In the genomic region with DNA sequence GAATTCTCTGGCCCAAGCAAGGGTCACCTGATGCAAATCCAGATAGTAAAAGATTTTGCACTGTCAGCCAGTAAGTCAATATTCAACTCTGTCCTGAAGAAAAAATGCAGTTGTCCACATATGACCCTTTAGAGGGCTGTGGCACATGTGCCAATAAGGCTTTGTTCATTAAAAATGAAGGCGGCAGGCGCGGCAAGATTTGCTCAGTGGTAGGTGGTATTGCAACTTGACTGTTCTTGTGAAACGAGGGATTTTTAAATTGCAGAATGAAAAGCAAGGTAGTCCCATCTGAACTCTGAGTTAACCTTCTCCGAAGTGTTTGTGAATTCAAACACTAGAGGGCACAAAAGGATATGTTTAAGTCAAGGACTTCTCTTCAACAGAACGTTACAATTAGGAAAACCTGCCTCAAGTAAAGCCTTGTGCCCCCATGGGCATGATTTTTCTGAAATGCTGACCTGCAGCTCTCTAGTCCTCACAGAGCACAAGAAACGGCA, we compare ENCODE assay signal across 8 mouse cellular contexts.
DNase-seq lines count a peak whose midpoint lies in the region; ATAC-seq and TF ChIP-seq lines count a peak whose summit lies in the region.

No protein-coding gene starts in this region.

- no peak overlapping the region for H3K4me3 ChIP-seq in midbrain, embryonic 11.5 days (ENCODE audit: low read depth, low read length)
- H3K4me3 ChIP-seq in midbrain, embryonic 10.5 days, result no peak overlapping the region
- H3K4me3 ChIP-seq in forebrain, postnatal 0 days (ENCODE audit: low read depth, low read length), result no peak overlapping the region
- H3K4me3 ChIP-seq in liver, embryonic 15.5 days (replicated peaks), result peak overlapping the region; percentile 16; the same call in 1 of the 2 replicates

- no peak overlapping the region for H3K9ac ChIP-seq in midbrain, embryonic 11.5 days (ENCODE audit: low read length)
- H3K9ac ChIP-seq in forebrain, postnatal 0 days, result no peak overlapping the region
- no peak overlapping the region for H3K9ac ChIP-seq in liver, embryonic 15.5 days

- peak; percentile 66 for TF ChIP-seq CTCF in forebrain, postnatal 0 days (IDR thresholded peaks at IDR 0.05; ENCODE audit: low read depth)

- no peak overlapping the region for H3K27ac ChIP-seq in midbrain, embryonic 11.5 days (ENCODE audit: low read depth, low read length)
- H3K27ac ChIP-seq in midbrain, embryonic 10.5 days (replicated peaks), result no peak overlapping the region
- no peak overlapping the region for H3K27ac ChIP-seq in forebrain, postnatal 0 days (ENCODE audit: low read depth, low read length)
- 0 out of 2 replicates have a peak overlapping the region, but pooled peaks have one; percentile 30 for H3K27ac ChIP-seq in liver, embryonic 15.5 days (replicated peaks)

- DNase-seq in cerebellum, adult 9-10 months, result peak; percentile 68
- DNase-seq in cerebellum, adult 9-11 months, result no peak
- DNase-seq in midbrain, embryonic 11.5 days (ENCODE audit: low spot score, missing footprints), result peak; percentile 87
- no peak for DNase-seq in midbrain, embryonic 10.5 days (ENCODE audit: low spot score)
- peak; percentile 65 for DNase-seq in forebrain, postnatal 0 days
- no peak for DNase-seq in right cerebral cortex, postnatal 10 days (ENCODE audit: low spot score in 2 of 2)
- DNase-seq in frontal cortex, postnatal 10 days (ENCODE audit: low spot score in 2 of 2), result no peak

- no peaks in the 10 kb centered on the region for H3K36me3 ChIP-seq in midbrain, embryonic 11.5 days (ENCODE audit: control insufficient read depth, insufficient read depth, low read length)
- H3K36me3 ChIP-seq in midbrain, embryonic 10.5 days, result no peaks in the 10 kb centered on the region
- H3K36me3 ChIP-seq in forebrain, postnatal 0 days (ENCODE audit: insufficient read depth), result no peaks in the 10 kb centered on the region
- no peaks in the 10 kb centered on the region for H3K36me3 ChIP-seq in liver, embryonic 15.5 days (replicated peaks)

- no peaks in the 10 kb centered on the region for H3K9me3 ChIP-seq in midbrain, embryonic 11.5 days (ENCODE audit: control insufficient read depth, low read length)
- H3K9me3 ChIP-seq in midbrain, embryonic 10.5 days (replicated peaks), result no peaks in the 10 kb centered on the region
- no peaks in the 10 kb centered on the region for H3K9me3 ChIP-seq in forebrain, postnatal 0 days (ENCODE audit: low read length)
- H3K9me3 ChIP-seq in liver, embryonic 15.5 days (replicated peaks), result no peaks in the 10 kb centered on the region

- WGBS in midbrain, embryonic 11.5 days, result 15% methylated on average over 7 of the region's 7 CpGs
- WGBS in midbrain, embryonic 10.5 days, result 21% methylated on average over 7 of the region's 7 CpGs
- 12% methylated on average over 7 of the region's 7 CpGs for WGBS in forebrain, postnatal 0 days
- 9% methylated on average over 7 of the region's 7 CpGs for WGBS in liver, embryonic 15.5 days (ENCODE audit: insufficient replicate concordance)

- peaks cover 3% of the 10 kb centered on the region; the same call in 1 of the 2 replicates for H3K4me1 ChIP-seq in midbrain, embryonic 11.5 days (ENCODE audit: control insufficient read depth, insufficient read depth, low read length)
- H3K4me1 ChIP-seq in midbrain, embryonic 10.5 days, result no peaks in the 10 kb centered on the region; the same call in 1 of the 2 replicates
- no peaks in the 10 kb centered on the region for H3K4me1 ChIP-seq in forebrain, postnatal 0 days (ENCODE audit: insufficient read depth)
- peaks cover 14% of the 10 kb centered on the region for H3K4me1 ChIP-seq in liver, embryonic 15.5 days (replicated peaks)

- no peaks in the 10 kb centered on the region for H3K27me3 ChIP-seq in midbrain, embryonic 11.5 days (ENCODE audit: control insufficient read depth, insufficient read depth, low read length)
- no peaks in the 10 kb centered on the region for H3K27me3 ChIP-seq in midbrain, embryonic 10.5 days (ENCODE audit: low read depth, poor library complexity, severe bottlenecking)
- no peaks in the 10 kb centered on the region for H3K27me3 ChIP-seq in forebrain, postnatal 0 days (ENCODE audit: insufficient read depth, low read length)
- H3K27me3 ChIP-seq in liver, embryonic 15.5 days, result no peaks in the 10 kb centered on the region

- no peak overlapping the region for H3K4me2 ChIP-seq in midbrain, embryonic 11.5 days
- H3K4me2 ChIP-seq in forebrain, postnatal 0 days (ENCODE audit: low read depth), result no peak overlapping the region
- H3K4me2 ChIP-seq in liver, embryonic 15.5 days, result peak overlapping the region; percentile 43

- ATAC-seq in midbrain, embryonic 11.5 days (ENCODE audit: low FRiP score), result 0 out of 2 replicates have a peak, but pooled peaks have one; percentile 11
- ATAC-seq in forebrain, postnatal 0 days, result peak; percentile 59; the same call in 1 of the 2 replicates
- ATAC-seq in liver, embryonic 15.5 days (ENCODE audit: insufficient read depth), result no peak; the same call in 1 of the 2 replicates

Comparison
In these comparisons a context has a peak if more than half of its experiments do, and no peak if none do; other contexts are left out.
1. DNase-seq: peak in cerebellum, adult 9-10 months (single experiment), midbrain, embryonic 11.5 days (single experiment) and forebrain, postnatal 0 days (single experiment); none in cerebellum, adult 9-11 months (single experiment), midbrain, embryonic 10.5 days (single experiment), right cerebral cortex, postnatal 10 days (0 of 2) and frontal cortex, postnatal 10 days (0 of 2).